Mouse (Mus musculus) kidney, adult 2 months (tissue): ENCODE results near the gene Olfr99.

Source experiments
- CTCF ChIP-seq: fragments of 200-500 bp; conservative IDR thresholded peaks from 2 replicates; pipeline ENCODE4 v1.5.1; 2011; ENCODE audit warnings: low read depth, mild to moderate bottlenecking, control low read depth, low read length, moderate library complexity, mixed read lengths; ENCODE audit not compliant: insufficient read depth, insufficient read length
- POLR2A ChIP-seq: fragments of 200-500 bp; IDR thresholded peaks from one replicate; pipeline ENCODE4 v1.6.1; 2011; ENCODE audit warnings: low read depth, low read length, control low read depth

DNA sequence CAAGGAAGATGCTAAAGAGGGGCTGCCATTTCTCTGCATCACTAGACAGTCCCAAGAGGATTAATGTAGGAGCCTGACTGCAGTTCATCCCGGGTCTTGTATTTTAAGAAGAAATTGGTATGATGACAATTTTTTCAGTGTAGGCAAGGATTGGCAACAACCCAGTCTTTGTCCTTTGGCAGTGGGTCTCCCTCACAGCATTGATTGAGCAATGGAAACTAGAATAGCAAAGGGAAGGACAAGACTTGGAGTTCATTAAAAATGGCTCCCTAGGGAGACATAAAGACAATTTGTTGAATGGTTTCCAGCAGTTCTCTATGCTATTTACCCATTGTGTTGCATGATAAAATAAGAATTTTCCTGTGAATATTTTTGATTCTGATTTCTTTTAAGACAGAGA lies 2.9 kb downstream of the Olfr99 start:
- TF ChIP-seq POLR2A (no peak), CTCF (no peak)
